Mouse (Mus musculus) intestine, postnatal 0 days (tissue): ENCODE data around the gene Cmc2. TPM values are rescaled to one million over a fixed set of nuclear protein-coding genes. Genes with fewer than 3 reads are reported as not detected.

ENCODE experiments used
- ATAC-seq: fragments of 200-750 bp; cut with Nextera tagmentation; 2 replicates; pipeline ENCODE4 v1.8.0; 2017; ENCODE audit warnings: mild to moderate bottlenecking, moderate TSS enrichment, moderate library complexity
- H3K27ac ChIP-seq: fragments of 300-500 bp; sonication (generic); 2 replicates; pipeline ENCODE4 v1.5.1; 2014; ENCODE audit warnings: mild to moderate bottlenecking, low read depth, low read length, moderate library complexity
- H3K27me3 ChIP-seq: fragments of 300-500 bp; sonication (generic); replicated peaks from 2 replicates; pipeline ENCODE4 v1.6.1; 2014; ENCODE audit warnings: low read length, mixed read lengths; ENCODE audit not compliant: control insufficient read depth, insufficient read depth
- H3K36me3 ChIP-seq: fragments of 300-500 bp; sonication (generic); 2 replicates; pipeline ENCODE4 v1.6.1; 2014; ENCODE audit warnings: mild to moderate bottlenecking, moderate library complexity; ENCODE audit not compliant: control insufficient read depth, insufficient read depth
- H3K4me1 ChIP-seq: fragments of 300-500 bp; sonication (generic); replicated peaks from 2 replicates; pipeline ENCODE4 v1.6.1; 2014; ENCODE audit warnings: antibody characterized with exemption, low read length, mixed read lengths; ENCODE audit not compliant: control insufficient read depth, insufficient read depth
- H3K4me2 ChIP-seq: fragments of 300-500 bp; sonication (generic); replicated peaks from 2 replicates; pipeline ENCODE4 v1.6.1; 2014; ENCODE audit warnings: low read depth, mild to moderate bottlenecking, moderate library complexity
- H3K4me3 ChIP-seq: fragments of 300-500 bp; sonication (generic); 2 replicates; pipeline ENCODE4 v1.5.1; 2014; ENCODE audit warnings: low read depth, low read length
- H3K9ac ChIP-seq: fragments of 300-500 bp; sonication (generic); 2 replicates; pipeline ENCODE4 v1.6.1; 2014; ENCODE audit warnings: mild to moderate bottlenecking, low read depth, low read length
- H3K9me3 ChIP-seq: fragments of 300-500 bp; sonication (generic); 2 replicates; pipeline ENCODE4 v1.6.1; 2016; ENCODE audit warnings: mixed run types; ENCODE audit not compliant: control insufficient read depth
- CTCF ChIP-seq: sonication (generic); IDR thresholded peaks from 2 replicates; pipeline ENCODE4 v1.5.1; 2016; ENCODE audit warnings: low read depth, mild to moderate bottlenecking, control low read depth, antibody characterized with exemption, moderate library complexity
- WGBS: fragments of 180-500 bp; shearing (Covaris S2); extraction: QIAGEN DNeasy Blood & Tissue Kit; methylation state at CpG from one replicate; pipeline ENCODE4 v1.1.7; 2014; 5-methylcytosine and 5-hydroxymethylcytosine counted together
- polyA plus RNA-seq: library from polyadenylated mRNA; unstranded; fragments of >200 nt; fragmentation: Nextera tagmentation; extraction: Ambion mirVana; gene quantifications from 2 replicates; pipeline ENCODE4 v1.2.1, GENCODE M21; 2015

Cmc2 gene
- polyA plus RNA-seq, 1 experiment from 2014 or later: 58.0 TPM

DNA sequence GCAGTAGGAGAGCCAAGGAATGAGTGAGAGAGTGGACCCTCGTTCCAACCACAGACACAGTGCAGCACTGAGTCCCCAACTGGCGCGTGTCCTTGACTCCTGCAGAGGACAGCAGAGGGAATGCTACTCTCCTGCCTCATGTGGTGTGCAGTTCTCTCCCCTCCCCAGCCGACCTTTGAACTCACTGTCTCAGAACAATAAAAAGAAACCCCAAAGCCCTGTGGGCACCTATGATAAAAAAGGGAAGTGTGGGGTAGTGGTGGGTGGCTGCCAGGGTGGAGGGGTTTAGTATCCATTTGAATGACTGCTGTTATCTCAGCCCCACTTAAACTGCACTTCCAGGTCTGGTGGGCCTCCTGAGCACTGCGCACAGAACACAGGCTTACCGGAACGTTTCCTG is 26.3 kb upstream of the Cmc2 start:
- no peak overlapping the region for H3K4me2 ChIP-seq
- H3K27me3 ChIP-seq: no peaks in the 10 kb centered on the region
- WGBS: 56% methylated on average over 7 of the region's 7 CpGs
- no peaks in the 10 kb centered on the region for H3K36me3 ChIP-seq
- H3K9me3 ChIP-seq: no peaks in the 10 kb centered on the region
- TF ChIP-seq CTCF: no peak
- H3K27ac ChIP-seq: no peak overlapping the region
- no peak overlapping the region for H3K9ac ChIP-seq
- ATAC-seq: no peak
- H3K4me3 ChIP-seq: no peak overlapping the region
- no peaks in the 10 kb centered on the region; the same call in 1 of the 2 replicates for H3K4me1 ChIP-seq

GRCm38 (mm10) chr8:116946851-116947250 is 25.6 kb upstream of the Cmc2 start:
- no peaks in the 10 kb centered on the region for H3K9me3 ChIP-seq
- no peaks in the 10 kb centered on the region for H3K27me3 ChIP-seq
- 85% methylated on average over 6 of the region's 6 CpGs for WGBS
- no peak overlapping the region for H3K9ac ChIP-seq
- H3K4me2 ChIP-seq: no peak overlapping the region
- no peaks in the 10 kb centered on the region; the same call in 1 of the 2 replicates for H3K4me1 ChIP-seq
- no peak overlapping the region for H3K27ac ChIP-seq
- no peak for TF ChIP-seq CTCF
- no peak for ATAC-seq
- no peaks in the 10 kb centered on the region for H3K36me3 ChIP-seq
- H3K4me3 ChIP-seq: no peak overlapping the region

GRCm38 (mm10) chr8:116946268-116946838 is 25.1 kb upstream of the Cmc2 start:
- no peaks in the 10 kb centered on the region for H3K27me3 ChIP-seq
- peak overlapping the region; percentile 32 for H3K4me2 ChIP-seq
- no peak for TF ChIP-seq CTCF
- ATAC-seq: no peak
- no peaks in the 10 kb centered on the region; the same call in 1 of the 2 replicates for H3K4me1 ChIP-seq
- WGBS: 66% methylated on average over 21 of the region's 21 CpGs
- H3K9ac ChIP-seq: no peak overlapping the region
- no peaks in the 10 kb centered on the region for H3K36me3 ChIP-seq
- no peaks in the 10 kb centered on the region for H3K9me3 ChIP-seq
- H3K4me3 ChIP-seq: no peak overlapping the region
- no peak overlapping the region for H3K27ac ChIP-seq

- no peak overlapping the region; the same call in 1 of the 2 replicates for H3K27ac ChIP-seq
- peaks cover 3% of the 10 kb centered on the region; the same call in 1 of the 2 replicates for H3K36me3 ChIP-seq
- TF ChIP-seq CTCF: no peak
- WGBS: 70% methylated on average over 9 of the region's 9 CpGs
- H3K4me3 ChIP-seq: no peak overlapping the region
- no peaks in the 10 kb centered on the region for H3K27me3 ChIP-seq
- H3K4me2 ChIP-seq: peak overlapping the region; percentile 93; the same call in 1 of the 2 replicates
- no peak overlapping the region for H3K9ac ChIP-seq
- H3K4me1 ChIP-seq: no peaks in the 10 kb centered on the region; the same call in 1 of the 2 replicates
- H3K9me3 ChIP-seq: no peaks in the 10 kb centered on the region
- no peak for ATAC-seq
Observed at GRCm38 (mm10) chr8:116945169-116945910, 24.1 kb upstream of the Cmc2 start.

- peak overlapping the region; percentile 93 for H3K4me2 ChIP-seq
- H3K27me3 ChIP-seq: no peaks in the 10 kb centered on the region
- peaks cover 3% of the 10 kb centered on the region; the same call in 1 of the 2 replicates for H3K36me3 ChIP-seq
- H3K27ac ChIP-seq: no peak overlapping the region
- 18% methylated on average over 4 of the region's 4 CpGs for WGBS
- ATAC-seq: no peak
- peak overlapping the region; percentile 84; the same call in 1 of the 2 replicates for H3K9ac ChIP-seq
- H3K4me3 ChIP-seq: peak overlapping the region; percentile 94
- H3K4me1 ChIP-seq: no peaks in the 10 kb centered on the region; the same call in 1 of the 2 replicates
- no peaks in the 10 kb centered on the region for H3K9me3 ChIP-seq
- no peak for TF ChIP-seq CTCF
Observed at GRCm38 (mm10) chr8:116944385-116944696, 23.1 kb upstream of the Cmc2 start.

DNA sequence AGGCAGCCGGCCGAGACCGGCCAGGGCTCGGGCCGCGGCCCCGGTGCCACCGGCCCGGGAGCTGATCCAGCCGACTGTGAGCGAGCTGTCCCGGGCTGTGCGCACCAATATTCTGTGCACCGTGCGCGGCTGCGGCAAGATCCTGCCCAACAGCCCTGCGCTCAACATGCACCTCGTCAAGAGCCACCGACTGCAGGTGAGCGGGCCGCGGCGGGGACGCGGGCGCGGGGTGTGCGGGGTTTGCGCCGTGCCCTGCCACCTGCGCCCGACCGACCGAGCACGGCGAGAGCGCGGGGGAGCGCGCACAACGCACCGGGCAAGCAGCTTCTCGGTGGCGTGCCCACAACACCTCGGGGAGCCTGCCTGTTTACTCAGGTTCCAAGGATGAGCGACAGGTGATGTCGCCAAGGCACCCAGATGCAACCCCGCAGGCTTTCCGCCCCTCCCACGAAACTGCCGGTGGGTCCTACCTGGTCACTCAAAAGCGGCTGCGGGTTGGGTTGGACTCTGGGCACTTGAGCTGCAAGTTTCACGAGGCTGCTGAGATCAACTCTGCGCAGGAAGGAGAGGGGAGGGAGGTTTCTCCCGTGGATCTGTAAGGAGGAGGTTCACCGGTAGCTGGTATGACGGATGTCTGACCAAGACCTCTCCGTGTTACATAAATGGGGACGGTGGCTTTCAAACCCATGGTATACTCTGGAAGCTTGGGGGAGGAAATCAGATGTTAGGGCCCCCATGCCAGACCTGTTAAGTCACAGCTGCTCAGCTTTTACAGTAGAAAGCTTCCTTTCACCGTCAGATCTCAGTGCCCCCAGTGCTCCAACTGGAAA is 22.5 kb upstream of the Cmc2 start:
- Histone ChIP-seq H3K27me3 (no peaks in the 10 kb centered on the region), H3K27ac (peak overlapping the region; percentile 47; the same call in 1 of the 2 replicates), H3K4me2 (peak overlapping the region; percentile 93), H3K9ac (peak overlapping the region; percentile 84), H3K4me1 (no peaks in the 10 kb centered on the region; the same call in 1 of the 2 replicates), H3K4me3 (peak overlapping the region; percentile 94), H3K9me3 (no peaks in the 10 kb centered on the region), H3K36me3 (peaks cover 3% of the 10 kb centered on the region; the same call in 1 of the 2 replicates)
- TF ChIP-seq CTCF: no peak
- WGBS: under 1% methylated on average over 51 of the region's 62 CpGs
- peak; percentile 50 for ATAC-seq
